ENCODE assay signal across 18 mouse cellular contexts in genomic region chr13:60455863-60456551, GRCm38 (mm10).
A peak's percentile ranks its signal among the peaks of the same experiment; 100 is the strongest.
DNase-seq lines count a peak whose midpoint lies in the region; ATAC-seq and TF ChIP-seq lines count a peak whose summit lies in the region.
"Had no signal": no experiment of that assay in that cellular context is flagged by ENCODE, and none has a peak within 500 bp of the region (broad histone marks: within the 10 kb centered on the region; RNA-seq: fewer than 3 reads in every experiment).

No protein-coding gene starts in this region.

- WGBS in lung, postnatal 0 days: 60% methylated on average over 10 of the region's 10 CpGs
- WGBS in lung, adult 2 months: 54% methylated on average over 10 of the region's 10 CpGs
- 54% methylated on average over 10 of the region's 10 CpGs for WGBS in embryonic facial prominence, embryonic 11.5 days
- 55% methylated on average over 10 of the region's 10 CpGs for WGBS in limb, embryonic 10.5 days
- 79% methylated on average over 10 of the region's 10 CpGs for WGBS in midbrain, embryonic 11.5 days

- H3K4me3 ChIP-seq in lung, postnatal 0 days (ENCODE audit: low read depth, low read length): no peak overlapping the region
- no peak overlapping the region for H3K4me3 ChIP-seq in lung, adult 2 months (replicated peaks; ENCODE audit: extremely low read depth, low read depth, low read length)
- no peak overlapping the region for H3K4me3 ChIP-seq in embryonic facial prominence, embryonic 11.5 days (ENCODE audit: low read depth, low read length)
- no peak overlapping the region for H3K4me3 ChIP-seq in limb, embryonic 10.5 days
- no peak overlapping the region for H3K4me3 ChIP-seq in midbrain, embryonic 11.5 days (ENCODE audit: low read depth, low read length)
- H3K4me3 ChIP-seq: forebrain, embryonic 10.5 days; midbrain, embryonic 15.5 days had no signal

- no peak for TF ChIP-seq POLR2A in lung, adult 2 months (IDR thresholded peaks at IDR 0.05; ENCODE audit: borderline replicate concordance, extremely low read depth, low read depth, low read length)

- H3K27ac ChIP-seq in lung, postnatal 0 days (ENCODE audit: low read length): no peak overlapping the region; the same call in 1 of the 2 replicates
- peak overlapping the region; percentile 3; the same call in 1 of the 2 replicates for H3K27ac ChIP-seq in embryonic facial prominence, embryonic 11.5 days (replicated peaks; ENCODE audit: low read depth, low read length)
- H3K27ac ChIP-seq in limb, embryonic 10.5 days: peak overlapping the region; percentile 88
- no peak overlapping the region for H3K27ac ChIP-seq in midbrain, embryonic 11.5 days (ENCODE audit: low read depth, low read length)
- H3K27ac ChIP-seq: macrophage; midbrain, embryonic 15.5 days had no signal

- no peaks in the 10 kb centered on the region for H3K9me3 ChIP-seq in lung, postnatal 0 days (ENCODE audit: low read length)
- no peaks in the 10 kb centered on the region for H3K9me3 ChIP-seq in embryonic facial prominence, embryonic 11.5 days (replicated peaks; ENCODE audit: control insufficient read depth, low read length)
- no peaks in the 10 kb centered on the region for H3K9me3 ChIP-seq in limb, embryonic 10.5 days (replicated peaks)
- no peaks in the 10 kb centered on the region for H3K9me3 ChIP-seq in midbrain, embryonic 11.5 days (ENCODE audit: control insufficient read depth, low read length)
- H3K9me3 ChIP-seq: forebrain, embryonic 10.5 days; midbrain, embryonic 15.5 days had no signal

- ATAC-seq in lung, postnatal 0 days: peak; percentile 64
- ATAC-seq in embryonic facial prominence, embryonic 11.5 days (replicated peaks; ENCODE audit: insufficient number of reproducible peaks, low FRiP score, low TSS enrichment, low read depth): no peak
- ATAC-seq in midbrain, embryonic 11.5 days (ENCODE audit: low FRiP score): no peak
- ATAC-seq: CD4-positive, CD25-positive, alpha-beta regulatory T cell, adult 4 months; inflammation-experienced regulatory T-cells, adult 6 months; midbrain, embryonic 15.5 days had no signal

- peak; percentile 21; the same call in 1 of the 2 replicates for TF ChIP-seq CTCF in lung, postnatal 0 days (IDR thresholded peaks at IDR 0.05)
- TF ChIP-seq CTCF in lung, adult 2 months (IDR thresholded peaks at IDR 0.05; ENCODE audit: insufficient read depth, low read length): no peak

- TF ChIP-seq EP300 in lung, postnatal 0 days (IDR thresholded peaks at IDR 0.05): peak; percentile 77

- H3K9ac ChIP-seq in lung, postnatal 0 days (replicated peaks; ENCODE audit: low read depth): no peak overlapping the region
- no peak overlapping the region for H3K9ac ChIP-seq in embryonic facial prominence, embryonic 11.5 days (replicated peaks; ENCODE audit: low read length)
- H3K9ac ChIP-seq in midbrain, embryonic 11.5 days (ENCODE audit: low read length): no peak overlapping the region
- H3K9ac ChIP-seq: midbrain, embryonic 15.5 days had no signal

- H3K4me2 ChIP-seq in lung, postnatal 0 days (replicated peaks; ENCODE audit: low read depth, low read length): no peak overlapping the region
- H3K4me2 ChIP-seq in embryonic facial prominence, embryonic 11.5 days (ENCODE audit: low read depth, low read length): no peak overlapping the region
- H3K4me2 ChIP-seq in midbrain, embryonic 11.5 days: no peak overlapping the region
- H3K4me2 ChIP-seq: liver, embryonic 11.5 days had no signal

- H3K4me1 ChIP-seq in lung, postnatal 0 days (ENCODE audit: insufficient read depth, low read depth, low read length): peaks cover 4% of the 10 kb centered on the region; the same call in 1 of the 2 replicates
- no peaks in the 10 kb centered on the region for H3K4me1 ChIP-seq in lung, adult 2 months (ENCODE audit: control insufficient read depth, insufficient read depth, low read length)
- H3K4me1 ChIP-seq in embryonic facial prominence, embryonic 11.5 days (ENCODE audit: control insufficient read depth, insufficient read depth, low read length): no peaks in the 10 kb centered on the region
- H3K4me1 ChIP-seq in limb, embryonic 10.5 days: peaks cover 46% of the 10 kb centered on the region
- no peaks in the 10 kb centered on the region for H3K4me1 ChIP-seq in midbrain, embryonic 11.5 days (ENCODE audit: control insufficient read depth, insufficient read depth, low read length)

- no peaks in the 10 kb centered on the region for H3K27me3 ChIP-seq in lung, postnatal 0 days (replicated peaks; ENCODE audit: insufficient read depth, low read length)
- no peaks in the 10 kb centered on the region for H3K27me3 ChIP-seq in embryonic facial prominence, embryonic 11.5 days (ENCODE audit: control insufficient read depth, insufficient read depth, low read length)
- no peaks in the 10 kb centered on the region for H3K27me3 ChIP-seq in limb, embryonic 10.5 days (ENCODE audit: low read depth, poor library complexity, severe bottlenecking)
- no peaks in the 10 kb centered on the region for H3K27me3 ChIP-seq in midbrain, embryonic 11.5 days (ENCODE audit: control insufficient read depth, insufficient read depth, low read length)
- H3K27me3 ChIP-seq: midbrain, embryonic 15.5 days had no signal

- no peaks in the 10 kb centered on the region for H3K36me3 ChIP-seq in lung, postnatal 0 days (ENCODE audit: insufficient read depth, low read length)
- H3K36me3 ChIP-seq in embryonic facial prominence, embryonic 11.5 days (replicated peaks; ENCODE audit: control insufficient read depth, insufficient read depth, low read depth, low read length): no peaks in the 10 kb centered on the region
- no peaks in the 10 kb centered on the region for H3K36me3 ChIP-seq in limb, embryonic 10.5 days
- H3K36me3 ChIP-seq in midbrain, embryonic 11.5 days (ENCODE audit: control insufficient read depth, insufficient read depth, low read length): no peaks in the 10 kb centered on the region
- H3K36me3 ChIP-seq: forebrain, embryonic 10.5 days; G1E; midbrain, embryonic 15.5 days had no signal

- DNase-seq in lung, postnatal 0 days (ENCODE audit: low spot score): peak; percentile 71
- DNase-seq in lung, adult 2 months: no peak
- DNase-seq in embryonic facial prominence, embryonic 11.5 days (ENCODE audit: low spot score): peak; percentile 68
- DNase-seq in limb, embryonic 10.5 days (ENCODE audit: low spot score): no peak
- no peak for DNase-seq in midbrain, embryonic 11.5 days (ENCODE audit: low spot score, missing footprints)
- DNase-seq in left cerebral cortex, adult 11 months (ENCODE audit: low spot score): no peak
- DNase-seq in thymus, adult 18-20 months: no peak
- DNase-seq: adrenal gland, adult 2 months; cerebellum, adult 11 months; layer of hippocampus, adult 9-11 months; thymus, adult 2 months had no signal

Comparison
In these comparisons a context has a peak if more than half of its experiments do, and no peak if none do; other contexts are left out.
1. DNase-seq: peak in lung, postnatal 0 days (single experiment) and embryonic facial prominence, embryonic 11.5 days (single experiment); none in lung, adult 2 months (single experiment), limb, embryonic 10.5 days (single experiment), midbrain, embryonic 11.5 days (single experiment), left cerebral cortex, adult 11 months (single experiment) and thymus, adult 18-20 months (0 of 2).
2. H3K27ac ChIP-seq: peak in embryonic facial prominence, embryonic 11.5 days (single experiment) and limb, embryonic 10.5 days (single experiment); none in lung, postnatal 0 days (single experiment) and midbrain, embryonic 11.5 days (single experiment).